Mouse (Mus musculus) hindbrain, embryonic 14.5 days (tissue): ENCODE measurements at regions not wholly inside any gene's neighbourhood (a gene's known extent, or its start where the extent isn't known, plus 50 kb on each side); places are given as distances from the start of the nearest gene placed in this dataset.
A peak's percentile ranks its signal among the peaks of the same experiment; 100 is the strongest.

Experiments used
- ATAC-seq: fragments of 200-750 bp; cut with Nextera tagmentation; 2 replicates; pipeline ENCODE4 v1.8.0; 2017; ENCODE audit warnings: moderate number of reproducible peaks, mild to moderate bottlenecking, moderate TSS enrichment, moderate library complexity; ENCODE audit not compliant: low FRiP score
- DNase-seq: peaks from one replicate; pipeline ENCODE4 v3.0.0-alpha.2; 2015; ENCODE audit warnings: low spot score
- H3K27ac ChIP-seq: fragments of 300-500 bp; sonication (generic); 2 replicates; pipeline ENCODE4 v1.5.1; 2014; ENCODE audit warnings: mild to moderate bottlenecking, moderate library complexity
- H3K27me3 ChIP-seq: fragments of 300-500 bp; sonication (generic); 2 replicates; pipeline ENCODE4 v1.6.1; 2014; ENCODE audit warnings: mild to moderate bottlenecking, low read length, mixed read lengths; ENCODE audit not compliant: control insufficient read depth, insufficient read depth
- H3K36me3 ChIP-seq: fragments of 300-500 bp; sonication (generic); replicated peaks from 2 replicates; pipeline ENCODE4 v1.6.1; 2014; ENCODE audit not compliant: control insufficient read depth, insufficient read depth
- H3K4me1 ChIP-seq: fragments of 300-500 bp; sonication (generic); replicated peaks from 2 replicates; pipeline ENCODE4 v1.6.1; 2014; ENCODE audit warnings: antibody characterized with exemption, low read length, mixed read lengths; ENCODE audit not compliant: control insufficient read depth, insufficient read depth
- H3K4me2 ChIP-seq: fragments of 300-500 bp; sonication (generic); replicated peaks from 2 replicates; pipeline ENCODE4 v1.6.1; 2014; ENCODE audit warnings: mild to moderate bottlenecking, moderate library complexity
- H3K4me3 ChIP-seq: fragments of 300-500 bp; sonication (generic); replicated peaks from 2 replicates; pipeline ENCODE4 v1.5.1; 2014; ENCODE audit warnings: mild to moderate bottlenecking, low read length
- H3K9ac ChIP-seq: fragments of 300-500 bp; sonication (generic); 2 replicates; pipeline ENCODE4 v1.6.1; 2014
- H3K9me3 ChIP-seq: fragments of 300-500 bp; sonication (generic); 2 replicates; pipeline ENCODE4 v1.6.1; 2016; ENCODE audit warnings: low read length; ENCODE audit not compliant: control insufficient read depth
- WGBS: fragments of 180-500 bp; shearing (Covaris S2); extraction: QIAGEN DNeasy Blood & Tissue Kit; methylation state at CpG from one replicate; pipeline ENCODE4 v1.1.7; 2014; 5-methylcytosine and 5-hydroxymethylcytosine counted together

DNA sequence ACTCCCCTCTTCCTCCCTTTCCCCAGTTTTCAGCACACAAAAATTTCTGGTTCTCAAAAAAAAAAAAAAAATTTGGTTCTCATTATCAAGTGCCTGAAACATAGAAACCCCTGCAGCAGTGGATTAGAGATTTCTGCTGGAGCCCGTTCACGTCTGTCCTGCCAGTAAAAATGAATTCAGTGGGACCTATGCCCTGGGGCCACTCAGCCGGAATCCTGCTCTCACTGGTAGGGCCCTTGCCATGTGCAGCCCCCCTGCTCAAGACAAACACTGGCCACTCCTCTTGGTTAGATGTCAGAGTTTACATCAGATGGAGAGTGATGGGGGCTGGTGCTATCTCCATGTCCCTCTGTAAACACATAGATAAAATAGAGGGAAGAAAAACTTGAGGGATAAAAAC, 108.0 kb downstream of the Atp23 start:
- H3K9ac ChIP-seq, result no peak overlapping the region
- no peak for ATAC-seq

DNA sequence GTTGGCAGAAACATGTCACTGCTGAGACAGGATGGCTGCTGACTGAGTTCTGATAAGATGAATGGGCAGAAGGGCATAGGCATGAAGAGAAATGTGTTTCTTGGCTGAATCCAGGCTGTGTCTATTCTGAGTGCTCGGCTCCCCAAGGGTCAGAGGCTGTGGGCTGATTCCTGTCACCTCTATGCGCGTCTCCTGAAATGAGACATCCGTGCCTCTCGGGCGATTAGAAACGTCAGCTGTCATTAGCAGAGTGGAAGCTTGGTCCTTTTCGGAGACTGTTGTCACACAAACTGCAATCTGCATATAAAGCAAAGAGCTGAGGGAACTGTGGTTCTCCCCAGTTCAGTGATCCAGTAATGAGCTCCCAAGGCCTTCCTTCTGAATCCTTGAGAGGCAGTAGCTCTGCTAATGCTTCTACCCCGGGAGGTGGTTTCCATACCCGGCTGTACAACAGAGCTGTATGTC, 108.8 kb downstream of the Atp23 start:
- 40% methylated on average over 10 of the region's 10 CpGs for WGBS
- Histone ChIP-seq H3K27ac (peak overlapping the region; percentile 62), H3K4me2 (0 out of 2 replicates have a peak overlapping the region, but pooled peaks have one; percentile 15), H3K27me3 (no peaks in the 10 kb centered on the region), H3K36me3 (no peaks in the 10 kb centered on the region), H3K4me1 (peaks cover 9% of the 10 kb centered on the region; the same call in 1 of the 2 replicates), H3K4me3 (no peak overlapping the region), H3K9ac (no peak overlapping the region), H3K9me3 (no peaks in the 10 kb centered on the region)
- peak; percentile 48; the same call in 1 of the 2 replicates for ATAC-seq
- DNase-seq, result no peak

More for the DNA sequence above, 108.0 kb downstream of the Atp23 start:
- H3K9me3 ChIP-seq, result no peaks in the 10 kb centered on the region
- no peak for DNase-seq
- WGBS, result 46% methylated on average over 3 of the region's 3 CpGs
- no peak overlapping the region for H3K4me3 ChIP-seq
- no peaks in the 10 kb centered on the region for H3K36me3 ChIP-seq
- H3K27me3 ChIP-seq, result no peaks in the 10 kb centered on the region
- no peak overlapping the region for H3K4me2 ChIP-seq
- H3K27ac ChIP-seq, result 0 out of 2 replicates have a peak overlapping the region, but pooled peaks have one; percentile 62
- H3K4me1 ChIP-seq, result peaks cover 9% of the 10 kb centered on the region; the same call in 1 of the 2 replicates

DNA sequence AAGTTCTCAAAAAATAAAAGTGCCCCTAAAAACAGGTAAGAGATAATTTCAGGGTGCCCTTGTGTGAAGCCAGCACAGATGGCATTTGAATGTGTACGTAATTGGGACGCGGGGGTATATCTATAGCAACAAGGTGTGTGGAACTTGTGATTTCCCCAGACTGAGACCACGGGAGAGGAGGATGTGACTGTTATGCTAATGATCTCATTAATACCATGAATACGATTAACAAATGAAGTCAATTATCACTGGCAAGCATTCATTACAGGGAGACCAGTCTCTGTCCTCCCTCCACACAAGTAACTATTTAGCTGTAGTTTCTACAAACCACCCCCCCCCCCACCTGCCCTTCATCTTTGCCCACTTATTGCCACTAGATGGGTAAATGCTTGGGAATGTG, 112.9 kb downstream of the Atp23 start:
- DNase-seq (no peak), ATAC-seq (peak; percentile 43; the same call in 1 of the 2 replicates)
- Histone ChIP-seq H3K27ac (0 out of 2 replicates have a peak overlapping the region, but pooled peaks have one; percentile 26), H3K9ac (no peak overlapping the region), H3K4me1 (peaks cover 9% of the 10 kb centered on the region; the same call in 1 of the 2 replicates), H3K27me3 (no peaks in the 10 kb centered on the region), H3K4me3 (no peak overlapping the region), H3K4me2 (no peak overlapping the region), H3K36me3 (no peaks in the 10 kb centered on the region), H3K9me3 (no peaks in the 10 kb centered on the region)
- 62% methylated on average over 5 of the region's 5 CpGs for WGBS

DNA sequence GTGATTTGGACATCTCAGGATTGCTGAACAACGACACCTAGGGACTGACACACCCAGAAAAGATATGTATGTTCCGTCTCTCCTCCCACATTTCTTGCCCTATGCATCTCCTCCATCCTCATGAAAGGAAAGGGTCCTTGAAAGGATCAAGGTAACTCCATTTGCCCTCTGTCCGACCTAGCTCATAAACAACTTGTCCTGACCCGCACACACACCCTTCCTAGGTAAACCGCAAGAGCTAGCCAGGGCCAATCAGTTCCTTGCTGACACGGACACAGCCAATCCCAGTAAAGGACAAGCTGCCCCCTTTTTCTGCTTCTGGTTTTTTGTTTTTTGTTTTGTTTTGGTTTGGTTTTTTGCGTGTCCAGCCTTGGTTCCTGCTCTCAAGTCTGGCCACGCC, 118.0 kb downstream of the Atp23 start:
- WGBS, result 91% methylated on average over 8 of the region's 8 CpGs
- no peak overlapping the region for H3K27ac ChIP-seq
- no peak overlapping the region for H3K9ac ChIP-seq
- ATAC-seq (no peak), DNase-seq (no peak)
- no peak overlapping the region for H3K4me2 ChIP-seq
- no peaks in the 10 kb centered on the region for H3K36me3 ChIP-seq
- H3K4me3 ChIP-seq, result no peak overlapping the region
- H3K27me3 ChIP-seq, result no peaks in the 10 kb centered on the region
- no peaks in the 10 kb centered on the region for H3K9me3 ChIP-seq
- H3K4me1 ChIP-seq, result no peaks in the 10 kb centered on the region

DNA sequence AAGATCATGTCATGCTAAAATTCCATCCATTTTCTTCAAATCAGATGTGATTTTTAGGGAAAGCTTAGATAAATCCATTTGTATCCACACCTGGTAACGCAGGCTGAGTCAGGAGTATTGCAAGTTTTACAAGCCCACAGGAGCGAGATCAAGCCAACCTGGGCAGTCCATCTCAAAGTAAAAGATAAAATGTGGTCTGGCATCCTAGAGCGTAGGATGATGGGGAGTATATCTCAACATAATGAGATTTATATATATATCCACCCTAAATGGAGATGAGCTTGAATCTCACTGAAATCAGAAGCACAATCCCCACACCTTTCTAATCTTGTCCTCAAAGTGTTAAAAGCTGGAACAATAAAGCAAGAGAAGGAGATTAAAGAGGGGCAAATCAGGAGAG, 124.6 kb downstream of the Atp23 start:
- no peak overlapping the region for H3K9ac ChIP-seq
- no peak for DNase-seq
- H3K27ac ChIP-seq, result no peak overlapping the region
- H3K27me3 ChIP-seq, result no peaks in the 10 kb centered on the region
- no peaks in the 10 kb centered on the region for H3K36me3 ChIP-seq
- H3K4me2 ChIP-seq, result no peak overlapping the region
- 91% methylated on average over 3 of the region's 3 CpGs for WGBS
- no peak for ATAC-seq
- no peaks in the 10 kb centered on the region for H3K4me1 ChIP-seq
- H3K9me3 ChIP-seq, result no peaks in the 10 kb centered on the region
- H3K4me3 ChIP-seq, result no peak overlapping the region

DNA sequence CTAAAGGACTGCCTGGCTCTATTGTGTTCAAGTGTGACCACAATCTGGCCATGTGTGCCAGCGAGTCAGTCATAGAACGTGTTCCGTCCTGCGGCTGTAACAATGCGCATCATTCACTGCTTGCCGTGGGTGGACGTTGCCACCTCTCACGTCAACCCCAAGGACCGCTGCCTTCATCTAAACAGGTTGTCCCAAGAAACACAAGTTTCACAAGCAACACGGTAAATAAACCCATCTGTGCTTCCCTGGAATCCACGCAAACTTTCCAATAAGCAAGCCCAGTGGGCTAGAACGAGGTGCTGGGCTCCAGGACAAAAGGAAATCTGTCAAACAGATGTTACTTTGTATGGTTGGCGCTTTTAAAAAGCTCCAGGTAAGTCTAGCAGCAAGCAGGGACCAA, 125.2 kb downstream of the Atp23 start:
- Histone ChIP-seq H3K4me3 (no peak overlapping the region), H3K27ac (no peak overlapping the region), H3K9ac (no peak overlapping the region), H3K36me3 (no peaks in the 10 kb centered on the region), H3K4me2 (no peak overlapping the region), H3K9me3 (no peaks in the 10 kb centered on the region), H3K4me1 (no peaks in the 10 kb centered on the region), H3K27me3 (no peaks in the 10 kb centered on the region)
- 72% methylated on average over 13 of the region's 13 CpGs for WGBS
- ATAC-seq (no peak), DNase-seq (no peak)

DNA sequence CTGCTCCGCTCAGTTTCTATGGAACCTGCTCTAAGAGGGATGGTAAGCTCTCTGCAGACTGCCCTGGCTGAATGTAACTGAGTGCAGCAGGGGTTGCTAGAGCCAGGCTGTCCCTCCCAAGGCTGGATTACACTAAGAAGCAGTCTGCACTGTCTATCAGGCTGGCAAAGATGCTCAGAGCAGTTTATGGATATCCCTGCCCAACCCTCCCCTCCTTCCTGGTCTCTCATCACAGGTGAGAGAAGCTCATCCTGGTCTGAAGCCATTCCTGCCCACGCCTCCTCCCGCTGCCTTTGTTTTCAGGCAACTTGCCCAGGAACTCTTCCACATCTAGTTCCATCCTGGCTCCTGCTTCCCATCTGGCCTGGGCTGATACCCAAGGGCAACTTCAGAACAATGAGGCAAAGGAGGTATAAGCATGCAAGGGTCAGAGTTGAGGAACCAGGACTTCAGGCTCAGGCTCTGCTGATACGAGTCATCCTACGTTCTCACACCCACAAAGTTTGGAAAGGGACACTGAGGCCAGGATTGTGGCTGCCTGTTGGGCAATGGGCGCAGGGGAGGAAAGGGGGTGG, 130.6 kb downstream of the Atp23 start:
- H3K4me3 ChIP-seq, result no peak overlapping the region
- no peak overlapping the region for H3K4me2 ChIP-seq
- no peak overlapping the region for H3K9ac ChIP-seq
- no peaks in the 10 kb centered on the region for H3K9me3 ChIP-seq
- WGBS, result 89% methylated on average over 6 of the region's 6 CpGs
- no peaks in the 10 kb centered on the region for H3K36me3 ChIP-seq
- DNase-seq (no peak), ATAC-seq (no peak)
- H3K4me1 ChIP-seq, result no peaks in the 10 kb centered on the region
- H3K27me3 ChIP-seq, result no peaks in the 10 kb centered on the region
- H3K27ac ChIP-seq, result no peak overlapping the region

DNA sequence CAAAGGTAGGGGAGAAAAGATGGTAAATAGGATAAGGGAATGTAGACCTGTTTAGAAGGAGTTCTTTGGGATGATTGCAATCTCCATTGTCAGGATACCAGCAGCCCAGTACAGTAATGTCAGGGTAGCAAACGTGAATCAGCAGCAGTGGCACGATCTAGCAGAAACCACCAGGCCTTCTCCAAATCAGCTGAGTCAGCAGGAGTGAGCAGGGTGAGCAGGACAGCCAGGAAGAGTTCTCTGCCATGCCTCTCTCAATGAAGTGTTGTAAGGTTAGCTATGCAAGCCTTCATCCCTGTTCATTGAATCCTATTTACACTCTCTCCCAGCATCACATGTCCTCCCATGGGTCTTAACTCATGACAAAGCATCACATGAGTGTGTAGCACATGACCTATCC, 135.5 kb downstream of the Atp23 start:
- H3K27me3 ChIP-seq, result no peaks in the 10 kb centered on the region
- DNase-seq, result no peak
- no peak overlapping the region for H3K4me2 ChIP-seq
- no peaks in the 10 kb centered on the region for H3K9me3 ChIP-seq
- no peak overlapping the region for H3K4me3 ChIP-seq
- H3K4me1 ChIP-seq, result no peaks in the 10 kb centered on the region
- H3K36me3 ChIP-seq, result no peaks in the 10 kb centered on the region
- no peak overlapping the region for H3K27ac ChIP-seq
- 86% methylated on average over 2 of the region's 2 CpGs for WGBS
- H3K9ac ChIP-seq, result no peak overlapping the region
- no peak for ATAC-seq

DNA sequence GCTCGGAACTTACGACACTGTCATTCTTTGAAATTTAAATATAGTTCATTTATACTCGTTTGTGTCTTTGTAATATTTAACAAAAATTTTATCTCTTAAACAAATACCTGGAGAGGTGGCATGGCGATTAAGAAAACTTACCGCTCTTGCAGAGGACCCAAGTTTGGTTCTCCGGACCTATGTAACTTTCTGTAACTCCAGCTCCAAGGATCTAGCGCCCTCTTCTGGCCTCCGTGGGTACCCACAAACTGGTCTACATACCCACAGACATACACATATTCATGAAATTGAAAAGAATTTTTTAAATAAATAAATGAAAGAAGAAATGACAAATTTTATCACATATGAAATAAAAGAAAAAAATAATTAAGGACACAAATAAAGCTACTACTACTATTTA, 136.4 kb downstream of the Atp23 start:
- Histone ChIP-seq H3K9me3 (no peaks in the 10 kb centered on the region), H3K4me2 (no peak overlapping the region), H3K4me3 (no peak overlapping the region), H3K27me3 (no peaks in the 10 kb centered on the region), H3K9ac (no peak overlapping the region), H3K36me3 (no peaks in the 10 kb centered on the region), H3K27ac (no peak overlapping the region), H3K4me1 (no peaks in the 10 kb centered on the region)
- DNase-seq (no peak), ATAC-seq (no peak)
- 75% methylated on average over 8 of the region's 8 CpGs for WGBS

DNA sequence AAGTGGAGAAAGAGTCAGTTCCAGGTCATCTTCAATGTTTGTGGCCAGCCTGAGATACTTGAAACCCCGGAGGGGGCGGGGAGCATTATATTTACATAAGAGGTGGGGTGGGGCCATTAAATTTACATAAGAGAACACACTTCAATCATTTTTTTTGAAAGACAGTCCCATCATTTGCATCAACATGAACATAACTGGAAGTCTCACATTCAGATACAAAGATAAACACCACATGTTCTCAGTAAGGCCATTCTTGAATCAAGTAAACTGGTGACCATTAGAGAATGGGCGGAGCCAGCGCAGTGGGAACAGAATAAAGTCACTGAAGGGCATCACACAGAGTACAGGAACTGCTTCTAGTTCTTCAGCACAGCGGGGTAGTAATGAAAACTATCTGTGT, 137.2 kb downstream of the Atp23 start:
- no peak for DNase-seq
- Histone ChIP-seq H3K9ac (no peak overlapping the region), H3K4me3 (no peak overlapping the region), H3K36me3 (no peaks in the 10 kb centered on the region), H3K4me1 (no peaks in the 10 kb centered on the region), H3K9me3 (no peaks in the 10 kb centered on the region), H3K4me2 (no peak overlapping the region), H3K27ac (no peak overlapping the region), H3K27me3 (no peaks in the 10 kb centered on the region)
- ATAC-seq, result no peak
- 74% methylated on average over 5 of the region's 5 CpGs for WGBS
